Mouse (Mus musculus): Measurements from ENCODE around the gene Scnm1.

DNA sequence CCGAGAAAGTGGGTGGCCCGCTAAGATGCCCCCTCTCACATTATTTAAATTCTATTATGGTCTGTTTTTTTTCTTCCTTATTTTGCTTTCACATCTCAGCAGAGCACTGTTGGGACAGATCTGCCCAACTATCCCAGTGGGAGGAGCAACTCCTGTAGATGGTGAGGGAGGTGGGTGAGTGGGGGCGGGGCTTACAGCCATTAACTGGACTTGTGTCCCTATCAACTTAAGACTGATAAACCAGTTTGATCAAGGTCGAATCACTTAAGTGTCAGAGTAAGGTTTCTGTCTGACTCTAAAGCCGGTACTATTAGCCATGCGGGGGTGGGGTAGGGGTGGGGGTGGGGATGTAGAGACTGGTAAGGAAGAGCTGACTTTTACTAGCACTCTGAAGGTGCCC, 1.2 kb upstream of the Scnm1 start:
- TF ChIP-seq EP300 (IDR thresholded peaks at IDR 0.05; ENCODE audit: low read depth) (no peak), CTCF (IDR thresholded peaks at IDR 0.05; ENCODE audit: low read depth) (no peak)

Data from heart, postnatal 0 days (tissue).